Mouse (Mus musculus) heart, adult 2 months (tissue): Measurements from ENCODE around the gene Slc27a4. TPM values are rescaled to one million over a fixed set of nuclear protein-coding genes. Genes with fewer than 3 reads are reported as not detected.
A peak's percentile ranks its signal among the peaks of the same experiment; 100 is the strongest.

Experiments used
- DNase-seq, 2 experiments: peaks; one replicate each; pipeline ENCODE4 v3.0.0; 2021
- H3K27ac ChIP-seq: fragments of 200-600 bp; 2 replicates; pipeline ENCODE4 v1.8.1; 2022
- H3K27me3 ChIP-seq: fragments of 200-500 bp; 2 replicates; pipeline ENCODE4 v1.6.1; 2012; ENCODE audit warnings: mild to moderate bottlenecking, low read length, inconsistent platforms, mixed read lengths; ENCODE audit not compliant: control insufficient read depth, insufficient read depth
- H3K36me3 ChIP-seq: fragments of 200-500 bp; 2 replicates; pipeline ENCODE4 v1.6.1; 2012; ENCODE audit warnings: low read length, inconsistent platforms; ENCODE audit not compliant: control insufficient read depth, insufficient read depth
- H3K4me1 ChIP-seq: fragments of 200-500 bp; 2 replicates; pipeline ENCODE4 v1.6.1; 2011; ENCODE audit warnings: low read length; ENCODE audit not compliant: control insufficient read depth, insufficient read depth
- H3K4me3 ChIP-seq: fragments of 200-600 bp; 2 replicates; pipeline ENCODE4 v1.8.1; 2022
- H3K79me2 ChIP-seq: fragments of 200-500 bp; replicated peaks from 2 replicates; pipeline ENCODE4 v1.6.1; 2012; ENCODE audit warnings: mild to moderate bottlenecking, inconsistent platforms, low read length, moderate library complexity, mixed read lengths; ENCODE audit not compliant: control insufficient read depth, insufficient read depth
- H3K9ac ChIP-seq: fragments of 200-500 bp; 2 replicates; pipeline ENCODE4 v1.6.1; 2012; ENCODE audit warnings: low read depth, mild to moderate bottlenecking, control low read depth, inconsistent platforms, low read length, mixed read lengths
- CTCF ChIP-seq: fragments of 200-600 bp; IDR thresholded peaks from 2 replicates; pipeline ENCODE4 v1.8.1; 2022; ENCODE audit warnings: antibody characterized with exemption, mild to moderate bottlenecking, moderate library complexity
- EP300 ChIP-seq: fragments of 200-500 bp; IDR thresholded peaks from 2 replicates; pipeline ENCODE4 v1.6.1; 2011; ENCODE audit warnings: low read depth, low read length, control low read depth; ENCODE audit not compliant: insufficient read depth
- POLR2A ChIP-seq: fragments of 200-500 bp; IDR thresholded peaks from 2 replicates; pipeline ENCODE4 v1.6.1; 2011; ENCODE audit warnings: mild to moderate bottlenecking, low read depth, low read length, control low read depth; ENCODE audit not compliant: insufficient read depth
- WGBS: fragments of 180-500 bp; shearing (Covaris S2); methylation state at CpG from one replicate; pipeline ENCODE4 v1.1.7; 2018; 5-methylcytosine and 5-hydroxymethylcytosine counted together
- intact Hi-C: fragments of 180-260 bp; cut with DNase I; formaldehyde crosslinking; loops from one replicate; pipeline ENCODE4 v1.15.1; 2025
- polyA plus RNA-seq: library from polyadenylated mRNA; depleted of rRNA; stranded (reverse); fragments of >200 nt; gene quantifications from 2 replicates; pipeline ENCODE4 v1.2.3, GENCODE M21; 2012
- total RNA-seq, 2 experiments: library from RNA; stranded (reverse); gene quantifications; 2 replicates each; pipeline ENCODE4 v1.2.3; 2021

The Slc27a4 gene
- total and polyA plus RNA-seq, 3 experiments, result 16.6 to 18.0 (median 17.0) TPM

GRCm38 (mm10) chr2:29787937-29788681, 14.3 kb upstream of the Slc27a4 start, which contains the start of gene Trub2:
Gene Trub2, minus strand, starts transcription at chr2:29788502.
- peak within 1 kb of the TSS; percentile 60 for H3K27ac ChIP-seq
- intact Hi-C loops, result loop anchor here (2.0 kb wide), 2 partner anchors 15 to 39 kb away; partner anchors contain the start of gene Slc27a4
- no peaks in the 10 kb centered on the region for H3K36me3 ChIP-seq
- H3K27me3 ChIP-seq, result no peaks in the 10 kb centered on the region
- peak within 1 kb of the TSS; percentile 88 for H3K9ac ChIP-seq
- no peaks in the 10 kb centered on the region; the same call in 1 of the 2 replicates for H3K79me2 ChIP-seq
- TF ChIP-seq CTCF (no peak), POLR2A (no peak), EP300 (no peak)
- no peaks in the 10 kb centered on the region for H3K4me1 ChIP-seq
- peak within 1 kb of the TSS; percentile 71 for H3K4me3 ChIP-seq
- peak; percentile 88 to 89 for DNase-seq
- WGBS, result under 1% methylated on average over 45 of the region's 45 CpGs

- no peak overlapping the region for H3K9ac ChIP-seq
- H3K36me3 ChIP-seq, result no peaks in the 10 kb centered on the region
- no peaks in the 10 kb centered on the region for H3K4me1 ChIP-seq
- H3K27me3 ChIP-seq, result no peaks in the 10 kb centered on the region
- no peaks in the 10 kb centered on the region; the same call in 1 of the 2 replicates for H3K79me2 ChIP-seq
- no peak for DNase-seq
- H3K4me3 ChIP-seq, result no peak overlapping the region
- no peak overlapping the region for H3K27ac ChIP-seq
- intact Hi-C loops, result no loop called here
- 94% methylated on average over 2 of the region's 2 CpGs for WGBS
- TF ChIP-seq CTCF (no peak), POLR2A (no peak), EP300 (no peak)
Observed at GRCm38 (mm10) chr2:29792772-29793487, 9.5 kb upstream of the Slc27a4 start.

GRCm38 (mm10) chr2:29802827-29803201, 380 bp downstream of the Slc27a4 start:
- intact Hi-C loops, result loop anchor here (2.0 to 10.0 kb wide), 3 partner anchors 16 to 1182 kb away; partner anchors contain the start of genes BC005624, Coq4 and Usp20
- TF ChIP-seq CTCF, result no peak
- H3K4me1 ChIP-seq, result peaks cover 2% of the 10 kb centered on the region; the same call in 1 of the 2 replicates
- no peaks in the 10 kb centered on the region for H3K36me3 ChIP-seq
- no peaks in the 10 kb centered on the region for H3K27me3 ChIP-seq
- peak overlapping the region; percentile 75 for H3K4me3 ChIP-seq
- under 1% methylated on average over 37 of the region's 39 CpGs for WGBS
- peak overlapping the region; percentile 79 for H3K27ac ChIP-seq
- no peaks in the 10 kb centered on the region for H3K79me2 ChIP-seq
- peak overlapping the region; percentile 90 for H3K9ac ChIP-seq
- DNase-seq, result no peak

GRCm38 (mm10) chr2:29803400-29803831, 982 bp downstream of the Slc27a4 start:
- DNase-seq, result no peak
- H3K4me1 ChIP-seq, result peaks cover 2% of the 10 kb centered on the region; the same call in 1 of the 2 replicates
- peak overlapping the region; percentile 75 for H3K4me3 ChIP-seq
- H3K27ac ChIP-seq, result no peak overlapping the region
- intact Hi-C loops, result loop anchor here (2.0 to 10.0 kb wide), 3 partner anchors 17 to 1181 kb away; partner anchors contain the start of genes BC005624, Coq4 and Usp20
- peak overlapping the region; percentile 90 for H3K9ac ChIP-seq
- 29% methylated on average over 6 of the region's 6 CpGs for WGBS
- peak; percentile 52 for TF ChIP-seq CTCF
- TF ChIP-seq EP300, result no peak
- no peaks in the 10 kb centered on the region for H3K27me3 ChIP-seq
- no peaks in the 10 kb centered on the region for H3K79me2 ChIP-seq
- no peaks in the 10 kb centered on the region for H3K36me3 ChIP-seq

DNA sequence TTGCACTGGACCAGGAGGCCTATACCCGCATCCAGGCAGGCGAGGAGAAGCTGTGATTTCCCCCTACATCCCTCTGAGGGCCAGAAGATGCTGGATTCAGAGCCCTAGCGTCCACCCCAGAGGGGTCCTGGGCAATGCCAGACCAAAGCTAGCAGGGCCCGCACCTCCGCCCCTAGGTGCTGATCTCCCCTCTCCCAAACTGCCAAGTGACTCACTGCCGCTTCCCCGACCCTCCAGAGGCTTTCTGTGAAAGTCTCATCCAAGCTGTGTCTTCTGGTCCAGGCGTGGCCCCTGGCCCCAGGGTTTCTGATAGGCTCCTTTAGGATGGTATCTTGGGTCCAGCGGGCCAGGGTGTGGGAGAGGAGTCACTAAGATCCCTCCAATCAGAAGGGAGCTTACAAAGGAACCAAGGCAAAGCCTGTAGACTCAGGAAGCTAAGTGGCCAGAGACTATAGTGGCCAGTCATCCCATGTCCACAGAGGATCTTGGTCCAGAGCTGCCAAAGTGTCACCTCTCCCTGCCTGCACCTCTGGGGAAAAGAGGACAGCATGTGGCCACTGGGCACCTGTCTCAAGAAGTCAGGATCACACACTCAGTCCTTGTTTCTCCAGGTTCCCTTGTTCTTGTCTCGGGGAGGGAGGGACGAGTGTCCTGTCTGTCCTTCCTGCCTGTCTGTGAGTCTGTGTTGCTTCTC, 13.4 kb downstream of the Slc27a4 start:
- H3K27me3 ChIP-seq, result no peaks in the 10 kb centered on the region
- WGBS, result 85% methylated on average over 11 of the region's 11 CpGs
- no peak overlapping the region for H3K27ac ChIP-seq
- TF ChIP-seq EP300, result no peak
- TF ChIP-seq POLR2A, result no peak
- TF ChIP-seq CTCF, result no peak
- no peak overlapping the region for H3K4me3 ChIP-seq
- no peaks in the 10 kb centered on the region for H3K36me3 ChIP-seq
- DNase-seq, result no peak
- no peaks in the 10 kb centered on the region for H3K79me2 ChIP-seq
- intact Hi-C loops, result loop anchor here (2.0 to 5.0 kb wide), 2 partner anchors 43 to 91 kb away; no protein-coding TSS in a partner anchor
- H3K9ac ChIP-seq, result no peak overlapping the region
- H3K4me1 ChIP-seq, result peaks cover 7% of the 10 kb centered on the region
